Mouse (Mus musculus) heart, postnatal 0 days (tissue): ENCODE measurements around the gene Lancl3.

Experiments
- CTCF ChIP-seq: IDR thresholded peaks from 2 replicates; pipeline ENCODE4 v1.5.1; 2016; ENCODE audit warnings: antibody characterized with exemption, control low read depth, low read depth
- EP300 ChIP-seq: IDR thresholded peaks from 2 replicates; pipeline ENCODE4 v1.6.1; 2016; ENCODE audit warnings: antibody characterized with exemption, low read depth

DNA sequence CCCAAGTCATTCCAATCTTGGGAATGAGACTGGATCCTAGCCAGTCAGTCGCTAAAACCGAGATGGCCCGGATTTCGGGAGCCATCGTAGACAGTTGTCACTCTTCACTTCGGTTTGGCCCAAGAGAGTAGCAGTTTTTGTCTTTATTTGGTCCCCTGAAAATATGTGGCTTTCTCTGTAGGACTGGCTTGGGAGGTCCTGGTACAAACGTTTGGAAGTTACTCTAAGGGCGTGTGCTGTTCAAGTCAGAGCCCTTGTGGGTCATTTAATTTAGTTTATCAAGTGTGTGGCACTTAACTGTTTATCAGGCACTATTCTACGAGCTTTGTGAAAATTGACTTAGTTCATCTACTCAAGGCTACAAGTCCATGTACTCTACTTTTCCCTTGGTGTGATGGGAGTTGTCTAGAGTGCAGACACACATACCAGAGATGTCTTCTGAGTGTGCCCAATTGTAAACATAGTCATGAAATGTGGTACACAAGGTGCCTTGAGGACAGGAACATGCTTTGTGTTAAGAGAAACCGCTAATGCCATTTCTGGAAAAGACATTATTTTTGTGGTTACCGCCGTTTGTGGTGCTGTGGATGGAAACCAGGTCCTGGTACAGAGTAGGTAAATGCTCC lies 73.8 kb downstream of the Lancl3 start:
- TF ChIP-seq CTCF (no peak), EP300 (no peak)
